Mouse (Mus musculus) urinary bladder, postnatal 10 days (tissue): ENCODE results near the gene Sash3.

Experiments
- DNase-seq: peaks from one replicate; pipeline ENCODE4 v3.0.0; 2022; ENCODE audit warnings: low spot score

Sash3 gene

GRCm38 (mm10) chrX:48140286-48140877 is 5.9 kb upstream of the Sash3 start:
- no peak for DNase-seq

- DNase-seq = no peak
Observed at GRCm38 (mm10) chrX:48141481-48141880, 4.8 kb upstream of the Sash3 start.

- no peak for DNase-seq
Observed at GRCm38 (mm10) chrX:48143415-48144335, 2.6 kb upstream of the Sash3 start.

GRCm38 (mm10) chrX:48147226-48147625 is 990 bp downstream of the Sash3 start:
- no peak for DNase-seq

- no peak for DNase-seq
Observed at GRCm38 (mm10) chrX:48147741-48148186, 1.5 kb downstream of the Sash3 start.

GRCm38 (mm10) chrX:48152106-48152505 is 5.9 kb downstream of the Sash3 start:
- no peak for DNase-seq

GRCm38 (mm10) chrX:48153414-48153813 is 7.2 kb downstream of the Sash3 start:
- DNase-seq = no peak

- no peak for DNase-seq
Observed at GRCm38 (mm10) chrX:48153949-48154348, 7.7 kb downstream of the Sash3 start.

- no peak for DNase-seq
Observed at GRCm38 (mm10) chrX:48155489-48155888, 9.3 kb downstream of the Sash3 start.

GRCm38 (mm10) chrX:48157396-48157795 is 11.2 kb downstream of the Sash3 start:
- no peak for DNase-seq

GRCm38 (mm10) chrX:48158229-48158919 is 12.1 kb downstream of the Sash3 start:
- no peak for DNase-seq

GRCm38 (mm10) chrX:48169892-48170291 is 23.7 kb downstream of the Sash3 start:
- DNase-seq = no peak

- DNase-seq = no peak
Observed at GRCm38 (mm10) chrX:48170368-48170767, 24.1 kb downstream of the Sash3 start.

- no peak for DNase-seq
Observed at GRCm38 (mm10) chrX:48181844-48182243, 35.6 kb downstream of the Sash3 start.

- no peak for DNase-seq
Observed at GRCm38 (mm10) chrX:48184703-48185102, 38.5 kb downstream of the Sash3 start.

- DNase-seq = no peak
Observed at GRCm38 (mm10) chrX:48191261-48191660, 45.0 kb downstream of the Sash3 start.

GRCm38 (mm10) chrX:48193235-48194152 is 47.3 kb downstream of the Sash3 start:
- DNase-seq = no peak

- DNase-seq = no peak
Observed at GRCm38 (mm10) chrX:48197856-48198255, 51.6 kb downstream of the Sash3 start.

GRCm38 (mm10) chrX:48199026-48199425 is 52.8 kb downstream of the Sash3 start:
- no peak for DNase-seq

GRCm38 (mm10) chrX:48200699-48201098 is 54.5 kb downstream of the Sash3 start:
- DNase-seq = no peak

- DNase-seq = no peak
Observed at GRCm38 (mm10) chrX:48201973-48202372, 55.7 kb downstream of the Sash3 start.

GRCm38 (mm10) chrX:48202436-48202835 is 56.2 kb downstream of the Sash3 start:
- DNase-seq = no peak
